Mouse (Mus musculus): ENCODE results near the gene Dvl1. TPM values are rescaled to one million over a fixed set of nuclear protein-coding genes. Genes with fewer than 3 reads are reported as not detected.

The Dvl1 gene
- polyA plus RNA-seq, 1 experiment: 29.5 TPM

- H3K36me3 ChIP-seq (replicated peaks; ENCODE audit: low read length): peaks cover 97% of the 10 kb centered on the region
These were observed 23.8 kb upstream of the Dvl1 start for GRCm38 (mm10) chr4:155823443-155823842.

GRCm38 (mm10) chr4:155829866-155830265, 17.3 kb upstream of the Dvl1 start:
- TF ChIP-seq GATA1 (IDR thresholded peaks at IDR 0.05; ENCODE audit: borderline replicate concordance, low read length): no peak
- no peak for TF ChIP-seq FLI1 (IDR thresholded peaks at IDR 0.05; ENCODE audit: low read length)
- H3K4me1 ChIP-seq: peaks cover 39% of the 10 kb centered on the region

More at GRCm38 (mm10) chr4:155823443-155823842, 23.8 kb upstream of the Dvl1 start:
- Histone ChIP-seq H3K4me1 (peaks cover 14% of the 10 kb centered on the region), H3K9me3 (no peaks in the 10 kb centered on the region), H3K27me3 (replicated peaks) (no peaks in the 10 kb centered on the region), H3K4me3 (replicated peaks) (no peak overlapping the region)
- TF ChIP-seq GATA1 (IDR thresholded peaks at IDR 0.05; ENCODE audit: borderline replicate concordance, low read length) (no peak), FLI1 (IDR thresholded peaks at IDR 0.05; ENCODE audit: low read length) (no peak)

GRCm38 (mm10) chr4:155830596-155830995, 16.6 kb upstream of the Dvl1 start:
- Histone ChIP-seq H3K27me3 (replicated peaks) (no peaks in the 10 kb centered on the region), H3K4me1 (peaks cover 38% of the 10 kb centered on the region), H3K36me3 (replicated peaks; ENCODE audit: low read length) (peaks cover 42% of the 10 kb centered on the region), H3K4me3 (replicated peaks) (peak overlapping the region; percentile 88), H3K9me3 (no peaks in the 10 kb centered on the region)
- no peak for TF ChIP-seq GATA1 (IDR thresholded peaks at IDR 0.05; ENCODE audit: borderline replicate concordance, low read length)
- TF ChIP-seq FLI1 (IDR thresholded peaks at IDR 0.05; ENCODE audit: low read length): no peak

More at GRCm38 (mm10) chr4:155829866-155830265, 17.3 kb upstream of the Dvl1 start:
- Histone ChIP-seq H3K36me3 (replicated peaks; ENCODE audit: low read length) (peaks cover 50% of the 10 kb centered on the region), H3K27me3 (replicated peaks) (no peaks in the 10 kb centered on the region), H3K9me3 (no peaks in the 10 kb centered on the region), H3K4me3 (replicated peaks) (no peak overlapping the region)

GRCm38 (mm10) chr4:155831205-155831766, 15.9 kb upstream of the Dvl1 start, which contains the start of gene Aurkaip1:
Gene Aurkaip1, plus strand, starts transcription at chr4:155831272.
- peak within 1 kb of the TSS; percentile 98 for H3K4me3 ChIP-seq (replicated peaks)
- H3K36me3 ChIP-seq (replicated peaks; ENCODE audit: low read length): peaks cover 35% of the 10 kb centered on the region
- no peaks in the 10 kb centered on the region for H3K27me3 ChIP-seq (replicated peaks)
- H3K4me1 ChIP-seq: peaks cover 38% of the 10 kb centered on the region
- TF ChIP-seq FLI1 (IDR thresholded peaks at IDR 0.05; ENCODE audit: low read length) (peak; percentile 96), GATA1 (IDR thresholded peaks at IDR 0.05; ENCODE audit: borderline replicate concordance, low read length) (no peak)
- H3K9me3 ChIP-seq: no peaks in the 10 kb centered on the region

- peaks cover 40% of the 10 kb centered on the region for H3K4me1 ChIP-seq
- H3K4me3 ChIP-seq (replicated peaks): peak overlapping the region; percentile 98
- TF ChIP-seq FLI1 (IDR thresholded peaks at IDR 0.05; ENCODE audit: low read length) (no peak), GATA1 (IDR thresholded peaks at IDR 0.05; ENCODE audit: borderline replicate concordance, low read length) (no peak)
- no peaks in the 10 kb centered on the region for H3K27me3 ChIP-seq (replicated peaks)
- H3K9me3 ChIP-seq: no peaks in the 10 kb centered on the region
- H3K36me3 ChIP-seq (replicated peaks; ENCODE audit: low read length): peaks cover 30% of the 10 kb centered on the region
These were observed 15.4 kb upstream of the Dvl1 start for GRCm38 (mm10) chr4:155831831-155832230.

- H3K36me3 ChIP-seq (replicated peaks; ENCODE audit: low read length): peaks cover 25% of the 10 kb centered on the region
- H3K4me1 ChIP-seq: peaks cover 45% of the 10 kb centered on the region
- H3K9me3 ChIP-seq: no peaks in the 10 kb centered on the region
- no peaks in the 10 kb centered on the region for H3K27me3 ChIP-seq (replicated peaks)
- peak overlapping the region; percentile 98 for H3K4me3 ChIP-seq (replicated peaks)
- TF ChIP-seq GATA1 (IDR thresholded peaks at IDR 0.05; ENCODE audit: borderline replicate concordance, low read length) (no peak), FLI1 (IDR thresholded peaks at IDR 0.05; ENCODE audit: low read length) (no peak)
These were observed 14.9 kb upstream of the Dvl1 start for GRCm38 (mm10) chr4:155832321-155832720.

- H3K4me1 ChIP-seq: peaks cover 54% of the 10 kb centered on the region
- H3K4me3 ChIP-seq (replicated peaks): peak overlapping the region; percentile 53
- H3K36me3 ChIP-seq (replicated peaks; ENCODE audit: low read length): peaks cover 19% of the 10 kb centered on the region
- no peak for TF ChIP-seq FLI1 (IDR thresholded peaks at IDR 0.05; ENCODE audit: low read length)
- TF ChIP-seq GATA1 (IDR thresholded peaks at IDR 0.05; ENCODE audit: borderline replicate concordance, low read length): no peak
- no peaks in the 10 kb centered on the region for H3K9me3 ChIP-seq
- no peaks in the 10 kb centered on the region for H3K27me3 ChIP-seq (replicated peaks)
These were observed 14.0 kb upstream of the Dvl1 start for GRCm38 (mm10) chr4:155833234-155833633.

GRCm38 (mm10) chr4:155833836-155834235, 13.4 kb upstream of the Dvl1 start:
- H3K36me3 ChIP-seq (replicated peaks; ENCODE audit: low read length): peaks cover 16% of the 10 kb centered on the region
- H3K4me3 ChIP-seq (replicated peaks): peak overlapping the region; percentile 38
- H3K27me3 ChIP-seq (replicated peaks): no peaks in the 10 kb centered on the region
- TF ChIP-seq FLI1 (IDR thresholded peaks at IDR 0.05; ENCODE audit: low read length) (no peak), GATA1 (IDR thresholded peaks at IDR 0.05; ENCODE audit: borderline replicate concordance, low read length) (no peak)
- H3K4me1 ChIP-seq: peaks cover 60% of the 10 kb centered on the region
- no peaks in the 10 kb centered on the region for H3K9me3 ChIP-seq

- Histone ChIP-seq H3K27me3 (replicated peaks) (peaks cover 30% of the 10 kb centered on the region), H3K4me1 (peaks cover 72% of the 10 kb centered on the region), H3K36me3 (replicated peaks; ENCODE audit: low read length) (peaks cover 11% of the 10 kb centered on the region), H3K4me3 (replicated peaks) (peak overlapping the region; percentile 83), H3K9me3 (no peaks in the 10 kb centered on the region)
- TF ChIP-seq FLI1 (IDR thresholded peaks at IDR 0.05; ENCODE audit: low read length) (no peak), GATA1 (IDR thresholded peaks at IDR 0.05; ENCODE audit: borderline replicate concordance, low read length) (no peak)
These were observed 9.7 kb upstream of the Dvl1 start for GRCm38 (mm10) chr4:155837404-155838010.

Data from megakaryocyte, embryonic 14.5 days (primary cell).